Mouse (Mus musculus) ES-Bruce4 (cell line): ENCODE measurements around the gene Slc24a3. TPM values are rescaled to one million over a fixed set of nuclear protein-coding genes. Genes with fewer than 3 reads are reported as not detected.

Experiments
- H3K27ac ChIP-seq: 2 replicates; pipeline ENCODE4 v1.5.1; 2012; ENCODE audit warnings: low read length, inconsistent platforms; ENCODE audit not compliant: insufficient read depth
- H3K27me3 ChIP-seq: 2 replicates; pipeline ENCODE4 v1.6.1; 2012; ENCODE audit warnings: mild to moderate bottlenecking, low read length, inconsistent platforms; ENCODE audit not compliant: control insufficient read depth, poor library complexity, insufficient read depth, severe bottlenecking
- H3K36me3 ChIP-seq: 2 replicates; pipeline ENCODE4 v1.6.1; 2012; ENCODE audit warnings: inconsistent platforms, mild to moderate bottlenecking, low read length, moderate library complexity; ENCODE audit not compliant: control insufficient read depth, poor library complexity, insufficient read depth, severe bottlenecking
- H3K4me1 ChIP-seq: one replicate; pipeline ENCODE4 v1.8.1; 2011; ENCODE audit warnings: low read length; ENCODE audit not compliant: control insufficient read depth, insufficient read depth
- H3K4me3 ChIP-seq: 2 replicates; pipeline ENCODE4 v1.5.1; 2011; ENCODE audit warnings: low read depth, mild to moderate bottlenecking, low read length
- H3K9ac ChIP-seq: 2 replicates; pipeline ENCODE4 v1.6.1; 2012; ENCODE audit warnings: low read depth, mild to moderate bottlenecking, inconsistent platforms; ENCODE audit not compliant: poor library complexity, severe bottlenecking
- H3K9me3 ChIP-seq: replicated peaks from 2 replicates; pipeline ENCODE4 v1.6.1; 2012; ENCODE audit warnings: mild to moderate bottlenecking, low read length, inconsistent platforms; ENCODE audit not compliant: control insufficient read depth, poor library complexity, insufficient read depth, severe bottlenecking
- CTCF ChIP-seq: IDR thresholded peaks from one replicate; pipeline ENCODE4 v1.8.1; 2011; ENCODE audit warnings: low read depth, low read length
- EP300 ChIP-seq: IDR thresholded peaks from 2 replicates; pipeline ENCODE4 v1.6.1; 2011; ENCODE audit warnings: low read depth, low read length; ENCODE audit not compliant: insufficient read depth
- POLR2A ChIP-seq: IDR thresholded peaks from one replicate; pipeline ENCODE4 v1.8.1; 2011; ENCODE audit warnings: low read length; ENCODE audit not compliant: insufficient read depth
- polyA plus RNA-seq: library from polyadenylated mRNA; stranded (reverse); fragments of >200 nt; gene quantifications from 2 replicates; pipeline ENCODE4 v1.2.4, GENCODE M21; 2011; ENCODE audit warnings: low read depth; ENCODE audit not compliant: missing spikeins, insufficient read depth, insufficient read length

The Slc24a3 gene
- polyA plus RNA-seq, 1 experiment, result 0.16 TPM

DNA sequence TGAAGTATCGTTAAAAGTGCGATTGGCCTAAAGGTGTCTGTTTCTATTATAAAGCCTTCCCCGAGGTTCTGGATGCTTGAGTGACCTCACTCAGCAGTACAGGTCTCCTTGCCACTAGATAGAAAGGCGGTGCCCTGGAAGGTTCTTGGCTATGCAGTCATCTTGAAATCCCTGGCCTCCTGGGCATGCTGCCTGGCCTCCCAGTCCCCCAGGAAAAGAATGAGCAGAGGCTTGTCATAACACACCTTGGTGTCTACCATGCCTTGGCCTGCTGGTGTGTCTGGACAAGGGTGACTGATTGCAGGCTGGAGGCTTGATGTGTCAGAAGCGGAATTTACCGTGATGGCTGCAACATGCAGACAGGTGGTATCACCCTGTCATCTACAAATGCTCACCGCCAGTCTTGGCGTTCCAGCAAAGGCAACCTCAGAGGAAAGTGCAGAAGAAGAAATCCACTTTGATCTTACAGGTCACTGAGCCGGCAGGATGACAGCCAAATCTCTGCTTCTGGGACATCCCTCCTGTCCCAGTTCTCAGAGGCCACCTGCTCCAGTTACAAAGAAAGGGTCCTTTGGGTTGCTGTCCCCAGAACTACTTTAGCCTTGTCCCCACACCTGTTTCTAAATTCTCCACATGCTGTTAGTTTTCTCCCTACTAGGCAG is 106.6 kb downstream of the Slc24a3 start:
- Histone ChIP-seq H3K4me3 (no peak overlapping the region), H3K9me3 (no peaks in the 10 kb centered on the region), H3K4me1 (no peaks in the 10 kb centered on the region), H3K27me3 (no peaks in the 10 kb centered on the region; the same call in 1 of the 2 replicates), H3K27ac (no peak overlapping the region), H3K36me3 (no peaks in the 10 kb centered on the region), H3K9ac (no peak overlapping the region)
- TF ChIP-seq EP300, result no peak
- no peak for TF ChIP-seq POLR2A
- no peak for TF ChIP-seq CTCF

DNA sequence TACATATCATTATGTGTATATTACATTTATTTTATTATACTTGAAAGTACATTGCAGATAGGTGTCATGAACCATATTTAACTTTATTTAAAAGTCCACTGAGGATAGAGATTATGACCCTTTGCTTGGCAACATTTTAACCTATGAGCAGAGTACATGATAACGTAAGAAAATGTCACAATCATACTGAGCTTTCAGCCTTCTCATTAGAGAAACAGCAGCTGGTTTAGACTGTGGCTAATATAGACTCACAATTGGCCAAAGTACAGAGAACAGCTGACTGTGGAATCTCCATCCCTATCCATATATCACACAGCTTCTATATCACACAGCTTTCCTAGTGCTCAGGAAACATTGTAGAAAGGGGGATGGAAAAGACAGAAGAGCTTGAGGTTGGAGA is 111.8 kb downstream of the Slc24a3 start:
- Histone ChIP-seq H3K27me3 (no peaks in the 10 kb centered on the region; the same call in 1 of the 2 replicates), H3K27ac (no peak overlapping the region), H3K4me3 (no peak overlapping the region), H3K9me3 (no peaks in the 10 kb centered on the region), H3K9ac (no peak overlapping the region), H3K36me3 (no peaks in the 10 kb centered on the region), H3K4me1 (no peaks in the 10 kb centered on the region)
- no peak for TF ChIP-seq POLR2A
- no peak for TF ChIP-seq EP300
- TF ChIP-seq CTCF, result no peak

DNA sequence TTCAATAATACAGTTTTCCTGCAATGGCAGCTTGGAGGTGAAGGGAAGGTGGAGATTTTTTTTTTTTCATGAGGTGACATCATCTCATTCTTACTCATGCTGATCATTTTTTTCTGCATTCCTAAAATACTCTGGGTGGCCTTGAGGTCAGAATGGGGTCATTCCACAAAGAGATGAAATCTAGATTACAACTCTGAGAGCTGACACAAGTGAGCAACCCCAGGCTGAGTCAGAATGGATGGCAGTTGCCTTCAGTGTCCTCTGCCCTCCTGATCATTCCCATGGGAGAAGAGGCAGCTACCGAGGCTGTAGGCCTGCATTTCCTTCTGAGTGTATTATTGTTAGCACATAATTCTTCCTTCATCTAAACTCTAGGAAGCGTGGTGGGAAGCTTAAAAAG is 116.2 kb downstream of the Slc24a3 start:
- no peaks in the 10 kb centered on the region for H3K27me3 ChIP-seq
- no peak overlapping the region for H3K9ac ChIP-seq
- TF ChIP-seq POLR2A (no peak), CTCF (no peak), EP300 (no peak)
- no peaks in the 10 kb centered on the region for H3K36me3 ChIP-seq
- no peak overlapping the region for H3K27ac ChIP-seq
- H3K4me3 ChIP-seq, result no peak overlapping the region
- H3K9me3 ChIP-seq, result no peaks in the 10 kb centered on the region
- H3K4me1 ChIP-seq, result no peaks in the 10 kb centered on the region

DNA sequence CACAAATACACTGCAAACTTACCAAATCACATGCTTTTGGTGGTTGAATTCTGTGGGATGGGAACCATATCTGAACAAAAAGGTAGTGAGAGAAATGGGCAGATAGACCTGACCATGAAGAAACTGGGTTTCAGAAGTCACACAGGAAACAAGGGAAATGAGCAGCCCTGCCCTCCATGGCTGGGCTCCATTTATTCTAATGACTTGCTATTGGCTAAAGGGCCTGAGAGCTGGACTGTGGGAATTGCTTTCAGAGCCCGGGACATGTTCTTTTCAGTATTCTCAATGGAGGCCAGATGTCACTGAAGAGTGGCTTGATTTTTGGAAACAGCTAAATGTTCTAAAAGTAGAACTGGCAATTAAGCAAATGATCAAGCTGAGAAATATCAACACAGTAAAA is 120.9 kb downstream of the Slc24a3 start:
- Histone ChIP-seq H3K27me3 (no peaks in the 10 kb centered on the region), H3K4me3 (no peak overlapping the region), H3K9me3 (no peaks in the 10 kb centered on the region), H3K9ac (no peak overlapping the region), H3K27ac (no peak overlapping the region), H3K4me1 (no peaks in the 10 kb centered on the region), H3K36me3 (no peaks in the 10 kb centered on the region)
- no peak for TF ChIP-seq POLR2A
- no peak for TF ChIP-seq CTCF
- TF ChIP-seq EP300, result no peak

DNA sequence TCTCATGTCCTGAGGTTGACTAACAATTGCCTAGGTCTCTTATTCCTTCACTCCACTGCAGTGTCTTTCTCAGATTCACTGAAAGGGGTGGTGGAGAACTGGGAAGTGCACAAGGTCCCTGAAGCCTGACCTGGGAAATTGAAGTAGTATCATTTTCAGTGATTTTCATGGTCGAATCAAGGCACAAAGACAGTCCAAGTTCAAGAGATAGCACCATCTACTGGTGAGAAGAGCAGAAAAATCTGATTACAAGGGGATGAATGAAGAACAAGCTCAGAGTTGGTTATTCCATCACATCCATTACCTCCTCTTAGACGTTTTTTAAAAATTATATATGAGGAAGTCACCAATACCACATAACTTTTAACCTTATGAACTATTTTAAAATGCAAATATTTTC is 123.9 kb downstream of the Slc24a3 start:
- no peak overlapping the region for H3K27ac ChIP-seq
- H3K4me3 ChIP-seq, result no peak overlapping the region
- no peaks in the 10 kb centered on the region for H3K9me3 ChIP-seq
- H3K9ac ChIP-seq, result no peak overlapping the region
- no peaks in the 10 kb centered on the region for H3K4me1 ChIP-seq
- no peaks in the 10 kb centered on the region for H3K27me3 ChIP-seq
- TF ChIP-seq CTCF (no peak), EP300 (no peak), POLR2A (no peak)
- no peaks in the 10 kb centered on the region for H3K36me3 ChIP-seq

DNA sequence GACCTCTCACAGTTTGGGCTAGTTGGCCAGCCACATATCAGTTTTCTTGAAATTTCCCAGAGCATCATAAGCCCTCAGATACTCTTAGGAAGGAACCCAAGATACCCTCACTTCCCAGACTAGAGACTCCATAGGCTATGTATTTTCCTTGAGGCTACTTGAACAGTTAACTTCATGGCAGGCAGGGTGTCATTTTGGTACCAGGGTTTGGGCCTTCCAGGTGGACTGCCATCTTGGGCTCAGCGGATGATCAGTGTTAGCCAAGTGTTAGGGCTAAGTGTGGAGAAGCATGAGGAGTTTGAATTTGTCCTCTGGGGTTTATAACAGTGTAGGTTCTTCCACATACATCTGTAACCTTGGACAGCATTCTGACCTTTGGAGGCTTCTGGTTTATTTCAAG is 124.6 kb downstream of the Slc24a3 start:
- Histone ChIP-seq H3K27ac (no peak overlapping the region), H3K4me1 (no peaks in the 10 kb centered on the region), H3K9me3 (no peaks in the 10 kb centered on the region), H3K36me3 (no peaks in the 10 kb centered on the region), H3K9ac (no peak overlapping the region), H3K4me3 (no peak overlapping the region), H3K27me3 (no peaks in the 10 kb centered on the region)
- no peak for TF ChIP-seq CTCF
- TF ChIP-seq EP300, result no peak
- TF ChIP-seq POLR2A, result no peak
